Mouse (Mus musculus): ENCODE results near the gene Gm17364.

Gm17364 gene

DNA sequence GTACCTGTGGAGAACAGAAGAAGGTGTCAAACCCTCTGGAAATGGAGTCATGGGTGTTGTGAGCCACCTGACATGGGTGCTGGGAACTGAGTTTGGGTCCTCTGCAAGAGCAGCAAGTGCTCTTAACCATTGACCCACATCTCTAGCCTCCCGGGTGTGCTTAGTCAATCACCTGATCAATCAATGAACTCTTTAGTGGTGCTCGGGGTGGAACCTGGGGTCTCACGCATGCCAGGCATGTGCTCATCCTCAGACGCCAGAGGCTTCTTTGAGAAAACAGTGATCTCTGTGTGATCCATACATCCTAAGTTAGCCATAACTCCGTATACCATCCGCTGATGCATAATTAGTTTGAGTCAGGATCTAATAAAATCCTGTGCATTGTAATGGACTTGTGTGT lies 38.6 kb downstream of the Gm17364 start:
- ChIA-PET CTCF (no interaction called here), POLR2A (no interaction called here)

DNA sequence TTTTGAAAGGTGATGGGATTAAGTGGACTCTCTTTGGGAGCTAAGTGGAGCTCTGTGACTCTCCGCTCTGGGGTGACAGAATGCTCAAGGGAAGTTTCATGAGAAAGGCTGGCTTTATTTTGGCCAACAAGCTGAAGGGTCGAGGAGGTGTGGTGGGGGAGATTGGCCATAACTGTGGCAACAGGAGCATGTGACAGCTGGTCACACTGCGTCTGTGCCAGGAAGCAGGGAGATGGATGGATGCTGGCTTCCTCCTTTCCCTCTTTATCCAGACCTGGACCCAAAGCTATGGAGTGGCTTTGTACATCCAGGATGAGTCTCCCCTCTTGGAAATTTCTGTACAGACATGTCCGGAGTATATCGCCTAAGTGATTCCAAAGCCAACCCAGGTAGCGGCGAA lies 40.5 kb downstream of the Gm17364 start:
- POLR2A ChIA-PET: interaction anchor here (0.6 to 2.0 kb wide), 8 partner anchors 11 to 158 kb away, joined by 3 to 5 read pairs (median 3); partner anchors contain the start of genes Elovl2 (in 1 of the 4) and Smim13 (in 1 of the 4)
- CTCF ChIA-PET: interaction anchor here in 2 of 4 experiments (0.6 to 1.5 kb wide), 3 partner anchors 80 to 388 kb away, joined by 3 read pairs; no protein-coding TSS in a partner anchor

DNA sequence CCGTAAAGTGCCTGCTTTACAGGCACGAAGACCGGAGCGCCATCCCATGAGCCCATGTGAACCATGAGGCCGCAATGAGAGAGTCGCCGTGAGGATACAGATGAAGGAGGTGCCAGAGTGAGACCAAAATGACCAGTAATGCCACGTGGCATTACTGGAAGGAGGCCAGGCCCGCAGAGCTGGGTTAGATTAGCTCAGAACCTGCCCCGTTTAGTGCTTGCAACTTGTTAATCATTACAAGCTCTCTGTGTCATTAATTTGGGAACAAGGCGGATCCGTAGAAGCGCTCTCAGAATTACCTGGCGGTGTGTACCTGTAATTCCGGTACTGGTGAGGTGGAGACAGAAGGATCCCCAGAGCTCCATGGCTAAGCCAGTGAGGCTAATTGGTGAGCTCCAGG lies 41.6 kb downstream of the Gm17364 start:
- ChIA-PET POLR2A (interaction anchor here in 3 of 4 experiments (0.5 to 2.0 kb wide), 10 partner anchors 8 to 157 kb away, joined by 3 to 5 read pairs (median 3); partner anchors contain the start of genes Elovl2 (in 1 of the 3) and Smim13 (in 1 of the 3)), CTCF (interaction anchor here in 3 of 4 experiments (0.6 to 1.5 kb wide), 5 partner anchors 18 to 403 kb away, joined by 3 read pairs; partner anchors contain the start of gene Smim13 (in 1 of the 3))

DNA sequence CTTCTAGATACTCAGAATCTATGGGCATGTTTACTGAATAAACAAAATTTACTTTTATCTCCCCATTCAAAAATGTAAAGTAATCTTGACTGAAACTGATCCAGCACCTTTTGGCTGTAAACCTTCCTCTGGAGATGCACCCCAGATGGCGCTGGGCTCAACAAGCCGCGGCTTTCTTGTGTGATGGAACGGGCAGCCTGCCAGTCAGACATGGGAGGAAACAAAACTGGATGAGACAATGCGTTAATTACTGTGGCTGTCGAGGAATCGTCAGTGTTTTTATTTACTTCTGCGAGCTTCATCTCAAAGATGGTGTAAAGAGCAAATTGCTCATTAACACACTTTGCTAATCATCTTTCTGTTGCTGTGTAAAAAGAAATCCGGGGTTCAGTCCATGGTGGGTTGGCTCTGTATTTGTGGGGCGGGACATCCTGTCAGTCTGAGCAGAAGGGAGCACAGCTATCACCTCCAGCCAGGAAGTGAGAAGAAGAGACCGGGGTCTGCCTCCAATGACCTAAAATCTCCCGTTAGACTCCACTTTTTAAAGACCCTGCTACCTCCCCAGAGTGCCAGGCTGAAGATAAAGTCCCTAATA lies 42.3 kb downstream of the Gm17364 start:
- CTCF ChIA-PET: interaction anchor here in 1 of 4 experiments (1.2 kb wide), 1 partner anchor 403 kb away, joined by 3 read pairs; no protein-coding TSS in a partner anchor
- POLR2A ChIA-PET: interaction anchor here in 1 of 4 experiments (0.6 to 2.0 kb wide), 4 partner anchors 11 to 99 kb away, joined by 3 to 5 read pairs (median 4); partner anchors contain the start of genes Elovl2 and Smim13

DNA sequence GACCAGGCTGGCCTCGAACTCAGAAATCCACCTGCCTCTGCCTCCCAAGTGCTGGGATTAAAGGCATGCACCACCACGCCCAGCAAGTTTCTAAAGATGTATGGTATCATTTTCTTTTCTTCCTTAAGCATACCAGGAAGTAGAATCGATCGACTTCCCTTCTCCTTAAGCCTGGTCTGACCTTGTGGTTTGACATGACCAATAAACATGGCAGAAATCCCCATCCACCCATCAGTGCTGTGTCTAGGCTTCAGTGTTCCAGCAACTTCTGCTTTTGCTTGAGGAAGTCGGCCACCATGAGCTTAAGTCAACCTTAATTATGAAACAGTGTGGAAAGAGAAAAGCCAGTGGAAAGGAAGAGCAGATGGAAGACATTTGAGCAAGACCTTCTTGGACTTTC lies 43.5 kb downstream of the Gm17364 start:
- ChIA-PET POLR2A (interaction anchor here in 1 of 4 experiments (0.6 kb wide), 1 partner anchor 569 kb away, joined by 3 read pairs; no protein-coding TSS in a partner anchor), CTCF (interaction anchor here in 1 of 4 experiments (0.5 kb wide), 1 partner anchor 234 kb away, joined by 3 read pairs; no protein-coding TSS in a partner anchor)

DNA sequence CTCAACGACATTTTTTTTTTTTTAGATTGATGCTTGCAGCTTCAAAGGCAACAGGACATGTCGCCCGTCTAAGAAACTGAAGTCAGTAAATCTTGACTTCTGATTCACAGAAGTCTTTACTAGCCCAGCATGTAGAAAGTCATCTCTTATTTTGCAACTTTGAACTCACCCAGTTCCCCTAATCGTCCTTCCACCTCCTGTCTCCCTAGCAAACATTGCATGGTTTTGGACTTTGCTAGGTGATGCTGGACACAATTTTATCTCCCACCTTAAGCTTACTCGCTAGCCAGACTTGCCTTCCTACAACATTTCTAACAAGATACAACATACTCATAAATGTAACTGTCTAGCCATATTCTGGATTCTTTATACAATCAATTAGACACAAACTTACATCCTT lies 45.7 kb downstream of the Gm17364 start:
- ChIA-PET CTCF (interaction anchor here (0.6 to 1.4 kb wide), 5 partner anchors 75 to 385 kb away, joined by 3 to 4 read pairs (median 3); no protein-coding TSS in a partner anchor), POLR2A (interaction anchor here in 2 of 4 experiments (0.5 to 0.9 kb wide), 2 partner anchors 21 to 82 kb away, joined by 3 read pairs; partner anchors contain the start of gene Smim13 (in 1 of the 2))

DNA sequence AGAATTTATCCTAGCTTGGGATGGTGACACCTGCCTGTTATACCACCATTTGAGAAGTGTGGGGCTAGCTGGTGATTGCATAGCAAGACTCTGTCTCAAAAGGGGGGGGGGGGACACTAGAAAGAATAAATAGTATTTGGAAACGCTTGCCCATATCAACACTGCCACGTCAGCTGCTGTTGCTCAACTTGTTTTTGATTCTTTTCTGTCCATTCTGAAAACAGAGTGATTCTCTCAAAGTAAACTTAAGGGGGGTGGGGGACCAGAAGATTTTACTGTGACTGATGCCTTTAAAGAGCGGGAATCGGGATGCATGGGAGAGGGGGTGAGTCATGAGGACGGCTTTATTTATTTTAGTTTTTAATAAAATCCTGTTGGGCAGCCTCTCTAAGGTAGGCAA lies 47.3 kb downstream of the Gm17364 start:
- POLR2A ChIA-PET: interaction anchor here in 1 of 4 experiments (0.6 kb wide), 1 partner anchor 324 kb away, joined by 4 read pairs; no protein-coding TSS in a partner anchor
- CTCF ChIA-PET: interaction anchor here in 1 of 4 experiments (0.6 to 0.9 kb wide), 2 partner anchors 79 to 142 kb away, joined by 3 read pairs; no protein-coding TSS in a partner anchor

Data from embryonic stem cell, embryonic (primary cell).